Mouse (Mus musculus): ENCODE measurements around the gene Kiz.
A peak's percentile ranks its signal among the peaks of the same experiment; 100 is the strongest.

Kiz gene

GRCm38 (mm10) chr2:146871300-146872269, 15.9 kb downstream of the Kiz start:
- no peak for DNase-seq

DNA sequence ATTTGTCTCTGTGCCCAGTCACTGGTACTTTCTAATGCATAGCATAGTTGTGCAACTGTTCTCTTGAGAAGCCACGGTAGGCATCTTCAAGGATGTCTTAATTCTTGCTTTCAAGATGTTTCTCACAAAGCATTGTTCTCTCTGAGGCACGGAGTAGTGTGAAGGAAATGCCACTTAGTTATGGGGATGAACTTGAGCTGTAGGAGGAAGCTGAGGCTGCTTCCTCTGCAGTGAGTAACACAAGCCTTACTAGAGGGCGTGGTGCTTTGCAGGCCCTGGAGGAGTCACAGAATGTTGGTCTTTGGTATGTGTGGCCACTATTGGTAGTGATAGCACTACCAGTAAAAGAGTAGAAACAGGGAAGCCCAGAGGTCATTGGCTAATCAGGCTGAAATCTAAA, 17.0 kb downstream of the Kiz start:
- no peak for DNase-seq

DNA sequence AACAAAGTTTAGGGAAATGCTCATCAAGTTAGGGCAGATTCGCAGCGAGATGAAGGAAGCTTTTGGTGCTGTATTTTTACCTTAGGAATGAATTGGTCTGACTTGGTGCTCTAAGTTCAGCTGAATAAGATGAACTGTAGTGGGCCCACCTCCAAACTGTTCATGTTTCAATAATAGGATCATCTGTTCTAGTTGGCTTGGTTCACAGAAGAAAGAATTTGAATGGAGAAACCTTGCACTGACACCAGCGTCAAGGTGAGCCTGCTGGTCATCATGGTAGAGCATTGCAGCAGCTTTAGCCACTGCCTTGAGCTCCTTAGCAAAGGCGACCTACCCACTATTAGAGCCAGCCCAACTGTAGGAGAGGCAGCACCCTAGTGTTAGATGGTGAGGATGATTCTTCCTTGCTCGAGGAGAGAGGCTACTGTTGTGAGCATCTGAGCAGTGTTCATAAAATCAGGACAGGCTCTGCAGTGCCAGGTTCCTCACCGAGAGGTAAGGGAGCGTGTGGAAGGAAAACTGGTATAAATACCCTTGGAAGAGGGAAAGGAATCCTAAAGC, 18.3 kb downstream of the Kiz start:
- DNase-seq, result peak; percentile 14 to 16

GRCm38 (mm10) chr2:146877423-146878098, 21.9 kb downstream of the Kiz start:
- no peak for DNase-seq

DNA sequence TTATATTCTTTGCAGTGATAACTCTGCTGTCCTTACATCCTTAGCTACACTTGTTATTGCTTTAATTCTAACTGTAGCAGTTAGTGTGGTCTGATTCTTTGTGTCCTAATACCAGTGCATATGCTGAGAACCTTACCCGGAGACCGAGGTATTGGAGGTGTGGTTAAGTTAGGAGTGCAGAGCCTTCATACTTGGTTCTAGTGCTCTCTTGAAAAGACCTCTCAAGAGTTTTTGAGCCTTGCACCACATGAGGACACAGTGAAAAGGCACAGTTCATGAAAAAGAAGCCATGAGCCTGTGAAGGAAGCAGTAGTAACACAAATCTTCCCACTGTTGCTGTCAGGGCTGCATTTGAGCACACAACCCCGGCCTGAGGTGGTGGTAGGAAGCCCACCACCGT, 26.0 kb downstream of the Kiz start:
- no peak for DNase-seq

DNA sequence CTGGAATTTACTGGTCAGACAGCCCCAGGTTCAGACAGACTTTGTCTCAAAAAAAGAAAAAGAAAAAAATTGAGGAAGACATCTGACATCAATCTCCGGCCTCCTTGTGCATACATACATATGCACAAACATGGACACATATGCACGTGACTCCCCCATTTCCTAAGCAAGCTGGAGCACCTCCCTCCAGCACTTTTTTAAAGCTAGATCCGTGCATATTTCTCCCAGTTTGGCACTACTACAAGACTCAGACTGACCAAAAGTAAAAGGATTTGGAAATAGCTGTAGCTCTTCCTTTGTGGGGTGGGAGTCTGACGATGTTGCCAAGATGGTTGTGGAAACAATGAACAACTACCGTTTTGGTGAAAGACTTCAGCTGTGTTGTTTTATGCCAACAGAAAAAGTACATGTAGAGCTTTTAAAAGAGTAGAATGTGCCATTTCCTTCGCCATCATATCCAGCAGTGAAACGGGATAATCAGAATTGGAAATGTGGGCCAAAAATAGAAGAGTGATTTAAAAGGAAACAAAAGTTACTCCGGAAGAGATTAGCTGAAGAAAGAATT, 28.7 kb downstream of the Kiz start:
- DNase-seq, result no peak

DNA sequence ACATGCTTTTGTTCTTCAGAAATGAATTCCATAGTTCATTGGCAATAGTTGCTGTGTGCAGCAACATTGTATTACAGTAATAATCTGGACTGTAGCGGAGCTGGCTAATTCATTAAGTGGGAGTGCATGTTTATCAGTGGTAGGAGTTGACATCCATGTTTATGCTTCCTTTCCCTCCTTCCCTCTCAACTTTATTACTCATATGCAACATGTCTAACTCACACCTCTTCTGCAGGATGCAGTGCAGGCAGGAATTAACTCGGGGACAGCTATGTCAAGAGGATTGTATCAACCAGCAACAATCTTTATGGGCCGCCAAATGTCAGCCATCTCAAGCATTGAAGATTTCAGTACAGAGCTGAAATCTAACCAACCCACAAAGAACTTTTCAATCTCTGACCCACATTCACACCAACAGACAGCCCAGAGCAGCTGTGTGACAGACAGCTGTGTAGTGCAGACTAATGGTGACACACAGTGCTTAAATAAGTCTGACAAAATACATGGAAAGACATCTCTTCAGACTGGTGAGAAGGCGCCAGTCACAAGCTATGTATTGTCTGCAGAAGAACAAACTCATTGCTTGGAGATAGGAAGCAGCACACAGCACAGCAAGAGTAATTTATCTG, 33.2 kb downstream of the Kiz start:
- no peak for DNase-seq

- DNase-seq, result peak in 1 of 2 experiments; percentile 9
Observed at GRCm38 (mm10) chr2:146898977-146899376, 43.3 kb downstream of the Kiz start.

DNA sequence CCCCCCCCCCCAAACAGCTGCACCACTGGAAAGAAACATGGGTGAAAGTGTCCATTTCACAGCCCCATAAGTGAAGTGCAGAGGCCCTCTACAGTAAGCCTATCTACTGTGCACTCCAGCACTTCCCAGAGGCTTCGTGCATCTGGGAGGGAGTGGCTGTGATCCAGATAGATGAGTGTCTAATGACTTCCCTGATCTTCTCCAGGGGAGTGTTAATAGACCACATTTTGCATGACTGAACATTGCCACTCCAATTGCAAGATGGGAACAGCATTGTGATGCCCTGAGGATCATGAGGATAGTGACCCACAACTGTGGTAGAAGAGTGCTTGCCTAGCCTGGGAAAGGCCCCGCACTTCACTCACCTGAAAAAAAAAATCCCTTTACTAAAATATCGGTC, 60.4 kb downstream of the Kiz start:
- no peak for DNase-seq

DNA sequence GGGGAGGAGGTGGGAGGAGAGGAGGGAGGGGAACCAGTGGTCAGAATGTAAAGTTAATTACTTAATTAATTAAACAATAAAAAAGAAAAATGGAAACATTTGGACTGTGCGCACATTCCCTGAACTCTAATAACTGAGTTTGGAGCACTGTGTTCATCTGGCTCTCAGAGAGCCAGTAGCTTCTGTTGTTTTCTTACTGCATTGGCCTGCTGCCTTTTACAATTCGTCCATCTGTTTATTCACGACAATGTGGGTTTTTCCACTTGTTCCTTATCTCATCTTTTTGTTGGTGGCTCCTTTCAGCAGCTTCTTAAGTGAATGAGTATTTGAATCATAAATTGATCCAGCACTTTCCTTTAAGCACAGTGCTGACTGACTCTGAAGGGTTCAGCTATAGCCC, 62.1 kb downstream of the Kiz start:
- peak in 1 of 2 experiments; percentile 4 for DNase-seq

- no peak for DNase-seq
Observed at GRCm38 (mm10) chr2:146920375-146921160, 64.9 kb downstream of the Kiz start.

DNA sequence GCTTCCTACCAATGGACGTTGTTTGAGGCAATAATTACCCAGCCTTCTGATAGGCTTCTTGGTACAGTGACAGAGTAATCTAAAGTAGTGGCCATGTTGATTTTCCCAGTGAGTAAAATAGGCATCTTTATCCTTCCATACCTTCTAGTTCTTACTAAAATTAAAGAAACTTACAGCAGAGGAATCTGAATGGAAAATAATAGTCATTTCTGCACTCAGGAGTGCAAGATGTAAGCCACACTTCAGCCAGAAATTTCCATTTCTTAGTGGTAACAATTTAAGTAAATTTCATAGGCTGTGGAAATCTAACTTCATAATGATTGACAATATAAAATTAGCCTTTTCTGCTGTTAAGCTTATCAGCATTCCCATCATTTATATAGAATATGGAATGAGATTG, 69.6 kb downstream of the Kiz start:
- DNase-seq, result no peak

- DNase-seq, result no peak
Observed at GRCm38 (mm10) chr2:146925846-146926245, 70.2 kb downstream of the Kiz start.

DNA sequence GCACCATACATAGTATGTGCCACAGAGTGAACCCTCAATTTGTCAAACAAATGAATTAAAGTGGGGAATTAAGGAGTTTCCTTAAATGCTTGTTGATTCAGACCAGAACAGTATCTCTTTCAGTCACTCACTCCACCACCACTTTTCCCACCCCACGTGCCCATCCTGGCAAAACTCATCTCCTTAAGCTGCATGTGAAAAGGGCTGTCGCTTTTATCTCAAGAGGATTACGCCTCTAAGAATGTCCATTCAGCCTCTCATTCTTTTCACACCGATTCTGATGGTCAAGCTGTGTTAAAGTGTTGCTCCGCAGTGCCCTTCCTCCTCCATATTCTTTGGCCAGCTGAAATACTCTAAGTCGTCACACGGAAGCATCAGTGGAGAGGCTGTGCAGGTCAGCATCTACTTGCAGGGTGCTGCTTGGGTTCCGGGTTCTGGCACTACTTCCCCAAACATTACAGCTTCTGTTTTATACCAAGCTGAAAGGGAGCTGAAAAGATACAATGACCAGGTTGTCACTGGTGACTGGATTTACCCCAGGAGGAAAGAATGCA, 92.6 kb downstream of the Kiz start:
- no peak for DNase-seq

- no peak for DNase-seq
Observed at GRCm38 (mm10) chr2:146956366-146956765, 100.7 kb downstream of the Kiz start.

- DNase-seq, result peak in 1 of 2 experiments; percentile 9
Observed at GRCm38 (mm10) chr2:146958398-146958911, 102.8 kb downstream of the Kiz start.

GRCm38 (mm10) chr2:146958951-146959821, 103.5 kb downstream of the Kiz start:
- peak; percentile 71 to 83 for DNase-seq

DNA sequence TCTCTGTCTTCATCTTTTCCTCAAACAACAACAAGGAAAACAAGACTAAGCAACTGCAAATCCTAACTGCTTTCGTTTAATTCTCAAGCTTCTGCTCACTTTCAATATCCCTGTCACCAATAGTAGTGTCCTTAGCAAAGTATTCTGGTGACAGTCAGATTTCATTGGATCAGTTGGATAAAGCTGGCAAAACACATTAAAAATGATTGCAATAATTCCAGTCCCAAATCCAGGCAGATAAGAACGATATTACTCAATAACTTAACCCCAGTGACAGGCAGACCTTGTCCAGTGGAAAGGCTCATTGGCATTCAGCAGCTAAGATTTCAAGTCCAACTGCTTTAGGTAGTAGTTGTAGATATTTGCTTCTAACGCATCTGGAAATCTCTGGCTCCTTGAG, 119.4 kb downstream of the Kiz start:
- no peak for DNase-seq

GRCm38 (mm10) chr2:146975453-146976028, 119.9 kb downstream of the Kiz start:
- DNase-seq, result no peak

GRCm38 (mm10) chr2:146982786-146983185, 127.1 kb downstream of the Kiz start:
- DNase-seq, result no peak

Measured in cerebellum, adult 18-20 months (tissue).